10 mouse cellular contexts compared by ENCODE assay signal in the genomic region with DNA sequence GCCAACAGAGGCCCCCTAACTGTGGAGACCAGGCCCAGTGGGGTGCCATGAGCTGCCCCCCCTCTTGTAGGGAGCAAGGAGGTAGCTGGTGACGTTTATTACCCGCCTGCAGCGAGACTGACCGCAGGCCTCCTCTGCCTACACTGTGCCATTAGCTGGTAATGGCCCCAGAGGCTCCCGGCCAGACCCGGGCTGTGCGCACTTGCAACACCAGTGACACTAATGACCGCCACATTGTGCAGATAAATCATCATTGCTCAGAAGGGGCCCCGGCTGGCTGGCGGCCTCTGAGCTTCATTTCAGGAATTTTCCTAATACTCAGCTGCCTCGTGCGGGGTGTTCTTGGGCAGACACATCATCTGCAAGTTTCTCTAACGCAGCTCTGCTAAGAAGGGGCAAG.
A peak's percentile ranks its signal among the peaks of the same experiment; 100 is the strongest.
DNase-seq lines count a peak whose midpoint lies in the region; ATAC-seq and TF ChIP-seq lines count a peak whose summit lies in the region.
"Had no signal": no experiment of that assay in that cellular context is flagged by ENCODE, and none has a peak within 500 bp of the region (broad histone marks: within the 10 kb centered on the region; RNA-seq: fewer than 3 reads in every experiment).

No protein-coding gene starts in this region.

- no peak overlapping the region for H3K9ac ChIP-seq in embryonic facial prominence, embryonic 14.5 days (ENCODE audit: low read depth, low read length)
- H3K9ac ChIP-seq in lung, postnatal 0 days (replicated peaks; ENCODE audit: low read depth), result no peak overlapping the region
- H3K9ac ChIP-seq: liver, embryonic 13.5 days had no signal

- no peak overlapping the region for H3K27ac ChIP-seq in embryonic facial prominence, embryonic 14.5 days (replicated peaks; ENCODE audit: low read depth, low read length)
- no peak overlapping the region for H3K27ac ChIP-seq in lung, postnatal 0 days (ENCODE audit: low read length)
- H3K27ac ChIP-seq: liver, embryonic 13.5 days had no signal

- TF ChIP-seq EP300 in lung, postnatal 0 days (IDR thresholded peaks at IDR 0.05), result no peak

- no peaks in the 10 kb centered on the region for H3K9me3 ChIP-seq in E14TG2a.4 (ENCODE audit: low read length)
- H3K9me3 ChIP-seq in embryonic facial prominence, embryonic 14.5 days (ENCODE audit: control insufficient read depth, low read length), result no peaks in the 10 kb centered on the region
- H3K9me3 ChIP-seq in lung, postnatal 0 days (ENCODE audit: low read length), result no peaks in the 10 kb centered on the region
- H3K9me3 ChIP-seq: liver, embryonic 13.5 days had no signal

- no peak for TF ChIP-seq CTCF in E14TG2a.4 (conservative IDR thresholded peaks at IDR 0.05; ENCODE audit: low read length)
- TF ChIP-seq CTCF in lung, postnatal 0 days (IDR thresholded peaks at IDR 0.05), result no peak

- ATAC-seq in embryonic facial prominence, embryonic 14.5 days (ENCODE audit: low read depth), result 0 out of 2 replicates have a peak, but pooled peaks have one; percentile 19
- peak; percentile 84 for ATAC-seq in lung, postnatal 0 days
- ATAC-seq: Patski had no signal

- H3K4me1 ChIP-seq in E14TG2a.4 (replicated peaks; ENCODE audit: low read depth, low read length), result peaks cover 51% of the 10 kb centered on the region
- H3K4me1 ChIP-seq in embryonic facial prominence, embryonic 14.5 days (ENCODE audit: control insufficient read depth, insufficient read depth, low read length), result peaks cover 15% of the 10 kb centered on the region
- no peaks in the 10 kb centered on the region for H3K4me1 ChIP-seq in lung, postnatal 0 days (ENCODE audit: insufficient read depth, low read depth, low read length)
- H3K4me1 ChIP-seq: liver, embryonic 13.5 days had no signal

- peak overlapping the region; percentile 67 for H3K4me3 ChIP-seq in E14TG2a.4 (replicated peaks; ENCODE audit: low read length)
- H3K4me3 ChIP-seq in embryonic facial prominence, embryonic 14.5 days (ENCODE audit: low read depth, low read length), result no peak overlapping the region
- no peak overlapping the region for H3K4me3 ChIP-seq in lung, postnatal 0 days (ENCODE audit: low read depth, low read length)
- H3K4me3 ChIP-seq: liver, embryonic 13.5 days had no signal

- no peaks in the 10 kb centered on the region for H3K27me3 ChIP-seq in E14TG2a.4 (ENCODE audit: insufficient read depth, low read length)
- H3K27me3 ChIP-seq in embryonic facial prominence, embryonic 14.5 days (replicated peaks; ENCODE audit: control insufficient read depth, insufficient read depth, low read length), result no peaks in the 10 kb centered on the region
- H3K27me3 ChIP-seq in lung, postnatal 0 days (replicated peaks; ENCODE audit: insufficient read depth, low read length), result no peaks in the 10 kb centered on the region
- H3K27me3 ChIP-seq: liver, embryonic 13.5 days had no signal

- DNase-seq in embryo, embryonic 10 days (ENCODE audit: low spot score), result peak; percentile 61
- no peak for DNase-seq in embryo, embryonic 9.5 days (ENCODE audit: extremely low spot score)
- no peak for DNase-seq in embryonic facial prominence, embryonic 14.5 days (ENCODE audit: low spot score)
- DNase-seq in lung, postnatal 0 days (ENCODE audit: low spot score), result peak; percentile 68
- no peak for DNase-seq in left cerebral cortex, adult 11 months (ENCODE audit: low spot score)
- no peak for DNase-seq in right cerebral cortex, adult 2 months (ENCODE audit: low spot score in 2 of 2)
- DNase-seq in right cerebral cortex, postnatal 25 days, result no peak
- DNase-seq: liver, embryonic 13.5 days had no signal

- H3K36me3 ChIP-seq in E14TG2a.4 (ENCODE audit: insufficient read depth, low read length), result no peaks in the 10 kb centered on the region
- no peaks in the 10 kb centered on the region for H3K36me3 ChIP-seq in embryonic facial prominence, embryonic 14.5 days (ENCODE audit: control insufficient read depth, insufficient read depth, low read length)
- H3K36me3 ChIP-seq in lung, postnatal 0 days (ENCODE audit: insufficient read depth, low read length), result no peaks in the 10 kb centered on the region
- H3K36me3 ChIP-seq: liver, embryonic 13.5 days had no signal

- 81% methylated on average over 13 of the region's 13 CpGs for WGBS in embryonic facial prominence, embryonic 14.5 days
- WGBS in lung, postnatal 0 days, result 66% methylated on average over 13 of the region's 13 CpGs

- no peak overlapping the region for H3K4me2 ChIP-seq in embryonic facial prominence, embryonic 14.5 days (ENCODE audit: low read depth, low read length)
- H3K4me2 ChIP-seq in lung, postnatal 0 days (replicated peaks; ENCODE audit: low read depth, low read length), result no peak overlapping the region
- H3K4me2 ChIP-seq: liver, embryonic 13.5 days had no signal

Comparison
In these comparisons a context has a peak if more than half of its experiments do, and no peak if none do; other contexts are left out.
1. DNase-seq: peak in embryo, embryonic 10 days (single experiment) and lung, postnatal 0 days (single experiment); none in embryo, embryonic 9.5 days (single experiment), embryonic facial prominence, embryonic 14.5 days (single experiment), left cerebral cortex, adult 11 months (single experiment), right cerebral cortex, adult 2 months (0 of 2) and right cerebral cortex, postnatal 25 days (single experiment).